Comparison of ENCODE assay signal across 8 mouse cellular contexts in the genomic region with DNA sequence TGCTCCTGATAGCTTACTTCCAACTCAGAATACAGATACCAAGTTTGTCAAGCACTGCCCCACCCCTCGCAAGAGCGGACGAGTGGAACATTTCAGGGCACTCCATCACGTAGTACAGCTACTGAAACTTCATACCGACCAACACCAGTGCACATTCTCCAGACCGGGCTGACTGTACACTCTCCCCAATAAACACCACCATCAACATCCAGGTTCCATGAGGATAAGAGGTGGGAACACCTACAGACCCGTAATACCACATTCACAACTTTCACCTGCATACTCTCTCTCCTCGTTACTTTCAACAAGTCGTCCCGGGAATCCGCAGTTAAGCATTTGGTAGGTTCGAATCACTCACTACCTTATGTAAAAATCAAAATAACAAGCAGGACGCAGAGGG. TPM values are rescaled to one million over a fixed set of nuclear protein-coding genes. Genes with fewer than 3 reads are reported as not detected.
DNase-seq lines count a peak whose midpoint lies in the region; ATAC-seq and TF ChIP-seq lines count a peak whose summit lies in the region.

No protein-coding gene starts in this region.

- H3K4me3 ChIP-seq in layer of hippocampus, adult 2 months = peak overlapping the region; percentile 81
- H3K4me3 ChIP-seq in embryonic facial prominence, embryonic 15.5 days (replicated peaks) = peak overlapping the region; percentile 58
- H3K4me3 ChIP-seq in hindbrain, embryonic 15.5 days = peak overlapping the region; percentile 94
- peak overlapping the region; percentile 76 for H3K4me3 ChIP-seq in stomach, embryonic 14.5 days (ENCODE audit: low read depth, low read length)

- no peaks in the 10 kb centered on the region for H3K9me3 ChIP-seq in embryonic facial prominence, embryonic 15.5 days (replicated peaks)
- H3K9me3 ChIP-seq in hindbrain, embryonic 15.5 days = no peaks in the 10 kb centered on the region
- H3K9me3 ChIP-seq in stomach, embryonic 14.5 days (ENCODE audit: control insufficient read depth, low read depth, low read length) = no peaks in the 10 kb centered on the region

- no peak for TF ChIP-seq CTCF in layer of hippocampus, adult 2 months (conservative IDR thresholded peaks at IDR 0.05)

- H3K27ac ChIP-seq in layer of hippocampus, adult 2 months = peak overlapping the region; percentile 98
- H3K27ac ChIP-seq in embryonic facial prominence, embryonic 15.5 days (replicated peaks) = peak overlapping the region; percentile 96
- H3K27ac ChIP-seq in hindbrain, embryonic 15.5 days (replicated peaks) = peak overlapping the region; percentile 93
- H3K27ac ChIP-seq in stomach, embryonic 14.5 days (ENCODE audit: low read length) = peak overlapping the region; percentile 97

- H3K4me2 ChIP-seq in embryonic facial prominence, embryonic 15.5 days (replicated peaks) = peak overlapping the region; percentile 70
- peak overlapping the region; percentile 86 for H3K4me2 ChIP-seq in hindbrain, embryonic 15.5 days
- H3K4me2 ChIP-seq in stomach, embryonic 14.5 days (replicated peaks; ENCODE audit: low read depth, low read length) = peak overlapping the region; percentile 62

- H3K4me1 ChIP-seq in embryonic facial prominence, embryonic 15.5 days = peaks cover 22% of the 10 kb centered on the region; the same call in 1 of the 2 replicates
- peaks cover 32% of the 10 kb centered on the region for H3K4me1 ChIP-seq in hindbrain, embryonic 15.5 days (replicated peaks)
- H3K4me1 ChIP-seq in stomach, embryonic 14.5 days (ENCODE audit: control insufficient read depth, insufficient read depth, low read length) = peaks cover 15% of the 10 kb centered on the region; the same call in 1 of the 2 replicates

- H3K36me3 ChIP-seq in embryonic facial prominence, embryonic 15.5 days = no peaks in the 10 kb centered on the region
- H3K36me3 ChIP-seq in hindbrain, embryonic 15.5 days = no peaks in the 10 kb centered on the region
- H3K36me3 ChIP-seq in stomach, embryonic 14.5 days (ENCODE audit: control insufficient read depth, insufficient read depth, low read length) = no peaks in the 10 kb centered on the region; the same call in 1 of the 2 replicates

- H3K27me3 ChIP-seq in embryonic facial prominence, embryonic 15.5 days = no peaks in the 10 kb centered on the region
- H3K27me3 ChIP-seq in hindbrain, embryonic 15.5 days = no peaks in the 10 kb centered on the region
- H3K27me3 ChIP-seq in stomach, embryonic 14.5 days (ENCODE audit: control insufficient read depth, insufficient read depth, low read length) = no peaks in the 10 kb centered on the region

- WGBS in embryonic facial prominence, embryonic 15.5 days = under 1% methylated on average over 13 of the region's 13 CpGs
- under 1% methylated on average over 13 of the region's 13 CpGs for WGBS in hindbrain, embryonic 15.5 days
- WGBS in stomach, embryonic 14.5 days = 0% methylated on average over 13 of the region's 13 CpGs

- H3K9ac ChIP-seq in embryonic facial prominence, embryonic 15.5 days = peak overlapping the region; percentile 65
- H3K9ac ChIP-seq in hindbrain, embryonic 15.5 days = peak overlapping the region; percentile 84
- peak overlapping the region; percentile 80 for H3K9ac ChIP-seq in stomach, embryonic 14.5 days (replicated peaks; ENCODE audit: low read depth, low read length)

- ATAC-seq in embryonic facial prominence, embryonic 15.5 days (ENCODE audit: insufficient number of reproducible peaks, low FRiP score, low TSS enrichment, low read depth) = no peak
- ATAC-seq in hindbrain, embryonic 15.5 days (ENCODE audit: low FRiP score, low read depth) = no peak
- ATAC-seq in stomach, embryonic 14.5 days (ENCODE audit: insufficient number of reproducible peaks, insufficient read depth, low FRiP score, low read depth) = no peak
- no peak for ATAC-seq in monocyte, adult 5-6 weeks (replicated peaks; ENCODE audit: insufficient number of reproducible peaks, low FRiP score, low TSS enrichment, poor library complexity, severe bottlenecking)

- no peak for DNase-seq in layer of hippocampus, adult 2 months (ENCODE audit: low spot score in 2 of 2)
- DNase-seq in layer of hippocampus, postnatal 14 days (ENCODE audit: low spot score in 2 of 2) = no peak
- peak; percentile 74 to 81 for DNase-seq in lung, adult 18-20 months
- no peak for DNase-seq in right cerebral cortex, postnatal 14 days

RNA-seq across cellular contexts. Expression of gene Fermt2, which starts 1.1 kb away (rescaled TPM):
- 100 to 1,000 TPM in 1 of 2 experiments, 10 to 100 TPM in 1; 90.8 to 100 TPM for total RNA-seq in layer of hippocampus, adult 2 months (2021)
- total RNA-seq in layer of hippocampus, postnatal 14 days (2021) = 100 to 1,000 TPM; 102 to 105 TPM
- polyA plus RNA-seq in embryonic facial prominence, embryonic 15.5 days (2015; fragmentation: Nextera tagmentation; extraction: Ambion mirVana) = 136 and 150 TPM in 2 replicates
- 62.3 and 69.9 TPM in 2 replicates for polyA plus RNA-seq in hindbrain, embryonic 15.5 days (2015; fragmentation: Nextera tagmentation; extraction: Ambion mirVana)
- polyA plus RNA-seq in stomach, embryonic 14.5 days (2014; fragmentation: Nextera tagmentation; extraction: Ambion mirVana) = 223 and 245 TPM in 2 replicates
- not detected in 3 replicates for total RNA-seq in monocyte, adult 5-6 weeks (2017)

Comparison
In these comparisons a context has a peak if more than half of its experiments do, and no peak if none do; other contexts are left out.
1. DNase-seq: peak in lung, adult 18-20 months (2 of 2); none in layer of hippocampus, adult 2 months (0 of 2), layer of hippocampus, postnatal 14 days (0 of 2) and right cerebral cortex, postnatal 14 days (single experiment).
2. RNA of gene Fermt2, which starts 1.1 kb away (total RNA-seq): 102 to 105 TPM in layer of hippocampus, postnatal 14 days and 90.8 to 100 TPM in layer of hippocampus, adult 2 months; not detected in monocyte, adult 5-6 weeks; every median in the first group is over 10 times any median in the second.
3. Peak in every context shown above with its lines, with median percentiles within 50 percentile points of each other: H3K27ac ChIP-seq, H3K4me3 ChIP-seq, H3K4me2 ChIP-seq and H3K9ac ChIP-seq.